Mouse (Mus musculus) liver, adult (tissue): ENCODE data around the gene Herc1.

Source experiments
- GATA4 ChIP-seq: IDR thresholded peaks from 2 replicates; pipeline ENCODE4 v1.6.1; 2014; ENCODE audit warnings: mild to moderate bottlenecking, low read length; ENCODE audit not compliant: insufficient replicate concordance

The Herc1 gene

GRCm38 (mm10) chr9:66349860-66350787, at the start of gene Herc1:
Gene Herc1 (plus strand): TSS chr9:66350450.
- no peak for TF ChIP-seq GATA4

- TF ChIP-seq GATA4 = no peak
Observed at GRCm38 (mm10) chr9:66304320-66305090, 45.7 kb upstream of the Herc1 start.

- no peak for TF ChIP-seq GATA4
Observed at GRCm38 (mm10) chr9:66305121-66306112, 44.8 kb upstream of the Herc1 start.

- TF ChIP-seq GATA4 = no peak
Observed at GRCm38 (mm10) chr9:66306414-66306813, 43.8 kb upstream of the Herc1 start.

GRCm38 (mm10) chr9:66307341-66307740, 42.9 kb upstream of the Herc1 start:
- no peak for TF ChIP-seq GATA4

- TF ChIP-seq GATA4 = no peak
Observed at GRCm38 (mm10) chr9:66308741-66309140, 41.5 kb upstream of the Herc1 start.

- no peak for TF ChIP-seq GATA4
Observed at GRCm38 (mm10) chr9:66311458-66311857, 38.8 kb upstream of the Herc1 start.

- no peak for TF ChIP-seq GATA4
Observed at GRCm38 (mm10) chr9:66316603-66317002, 33.6 kb upstream of the Herc1 start.

GRCm38 (mm10) chr9:66322010-66322931, 28.0 kb upstream of the Herc1 start:
- no peak for TF ChIP-seq GATA4

GRCm38 (mm10) chr9:66326879-66327278, 23.4 kb upstream of the Herc1 start:
- no peak for TF ChIP-seq GATA4

- no peak for TF ChIP-seq GATA4
Observed at GRCm38 (mm10) chr9:66329474-66329873, 20.8 kb upstream of the Herc1 start.

GRCm38 (mm10) chr9:66330437-66330836, 19.8 kb upstream of the Herc1 start:
- TF ChIP-seq GATA4 = peak; percentile 82; the same call in 1 of the 2 replicates

- TF ChIP-seq GATA4 = no peak
Observed at GRCm38 (mm10) chr9:66331548-66331947, 18.7 kb upstream of the Herc1 start.

GRCm38 (mm10) chr9:66332393-66332792, 17.9 kb upstream of the Herc1 start:
- no peak for TF ChIP-seq GATA4
